Mouse (Mus musculus) G1E (cell line): Measurements from ENCODE around the gene Ncapd2.

Experiments
- CTCF ChIP-seq: IDR thresholded peaks from 2 replicates; pipeline ENCODE4 v1.5.1; 2012; ENCODE audit warnings: low read depth, low read length, inconsistent platforms, mixed read lengths
- GATA1 ChIP-seq: IDR thresholded peaks from 2 replicates; pipeline ENCODE4 v1.6.1; 2012; ENCODE audit warnings: borderline replicate concordance, low read length, inconsistent platforms, mixed read lengths
- POLR2AphosphoS5 ChIP-seq: IDR thresholded peaks from 2 replicates; pipeline ENCODE4 v1.6.1; 2012; ENCODE audit warnings: low read depth, low read length, inconsistent platforms; ENCODE audit not compliant: insufficient replicate concordance

GRCm38 (mm10) chr6:125160854-125161760 lies 30.4 kb downstream of the Ncapd2 start:
- TF ChIP-seq CTCF (no peak), POLR2AphosphoS5 (peak; percentile 97), GATA1 (no peak)
